Comparison of ENCODE assay signal across 10 mouse cellular contexts in genomic region chr6:42247173-42247572, GRCm38 (mm10). TPM values are rescaled to one million over a fixed set of nuclear protein-coding genes. Genes with fewer than 3 reads are reported as not detected.
A peak's percentile ranks its signal among the peaks of the same experiment; 100 is the strongest.
DNase-seq lines count a peak whose midpoint lies in the region.
"Had no signal": no experiment of that assay in that cellular context is flagged by ENCODE, and none has a peak within 500 bp of the region (broad histone marks: within the 10 kb centered on the region; RNA-seq: fewer than 3 reads in every experiment).

No protein-coding gene starts in this region.

- DNase-seq in adrenal gland, adult 2 months: peak; percentile 40
- no peak for DNase-seq in adrenal gland, postnatal 10 days
- peak; percentile 14 for DNase-seq in embryo, embryonic 10.5 days (ENCODE audit: low spot score)
- peak; percentile 22 for DNase-seq in kidney, adult 18-20 months
- DNase-seq in lung, postnatal 25 days (ENCODE audit: low spot score): peak; percentile 32
- no peak for DNase-seq in spleen, postnatal 14 days (ENCODE audit: low spot score in 2 of 2)
- no peak for DNase-seq in adipocyte (ENCODE audit: low spot score)
- no peak for DNase-seq in right cerebral cortex, postnatal 4 days

RNA-seq across cellular contexts. Expression of gene Gstk1, which starts 1.4 kb away (rescaled TPM):
- 100 to 1,000 TPM; 104 to 312 TPM for total RNA-seq in adrenal gland, adult 2 months (2021)
- polyA plus RNA-seq in adrenal gland, adult 2 months (2012; rRNA removed): 78.8 and 113 TPM in 2 replicates
- 10 to 100 TPM; 77.8 TPM for total RNA-seq in adrenal gland, postnatal 10 days (2021)

RNA-seq across cellular contexts. Expression of gene Tmem139, which starts 14.6 kb away (rescaled TPM):
- 1 to 10 TPM in 1 of 2 experiments, under 1 TPM in 1; 0.35 to 3.2 TPM for total RNA-seq in adrenal gland, adult 2 months (2021)
- 0.17 and 0.30 TPM in 2 replicates for polyA plus RNA-seq in adrenal gland, adult 2 months (2012; rRNA removed)
- under 1 TPM; 0.45 to 0.70 TPM for total RNA-seq in adrenal gland, postnatal 10 days (2021)
- polyA plus RNA-seq: testis, adult 2 months had no signal

RNA-seq across cellular contexts. Expression of gene Casp2, which starts 17.6 kb away (rescaled TPM):
- total RNA-seq in adrenal gland, adult 2 months (2021): 10 to 100 TPM; 16.5 to 20.2 TPM
- 9.1 and 12.9 TPM in 2 replicates for polyA plus RNA-seq in adrenal gland, adult 2 months (2012; rRNA removed)
- total RNA-seq in adrenal gland, postnatal 10 days (2021): 10 to 100 TPM; 20.9 to 33.4 TPM

RNA-seq across cellular contexts. Expression of gene Tas2r144, which starts 32.0 kb away (rescaled TPM):
- not detected for total RNA-seq in adrenal gland, adult 2 months (2021)
- not detected in 2 replicates for polyA plus RNA-seq in adrenal gland, adult 2 months (2012; rRNA removed)
- total RNA-seq in adrenal gland, postnatal 10 days (2021): not detected
- polyA plus RNA-seq: limb, embryonic 14.5 days; testis, adult 2 months had no signal

RNA-seq across cellular contexts. Expression of gene Clcn1, which starts 39.3 kb away (rescaled TPM):
- under 1 TPM in 1 of 2 experiments, not detected in 1; 0.23 TPM for total RNA-seq in adrenal gland, adult 2 months (2021)
- 0.06 and 0.08 TPM in 2 replicates for polyA plus RNA-seq in adrenal gland, adult 2 months (2012; rRNA removed)
- total RNA-seq in adrenal gland, postnatal 10 days (2021): 1 to 10 TPM in 1 of 2 experiments, under 1 TPM in 1; 0.81 to 5.7 TPM

Comparison
In these comparisons a context has a peak if more than half of its experiments do, and no peak if none do; other contexts are left out.
1. DNase-seq: peak in adrenal gland, adult 2 months (single experiment), embryo, embryonic 10.5 days (single experiment), kidney, adult 18-20 months (single experiment) and lung, postnatal 25 days (single experiment); none in adrenal gland, postnatal 10 days (single experiment), spleen, postnatal 14 days (0 of 2), adipocyte (single experiment) and right cerebral cortex, postnatal 4 days (single experiment).